Mouse (Mus musculus): ENCODE measurements at regions not wholly inside any gene's neighbourhood (a gene's known extent, or its start where the extent isn't known, plus 50 kb on each side); places are given as distances from the start of the nearest gene placed in this dataset.

DNA sequence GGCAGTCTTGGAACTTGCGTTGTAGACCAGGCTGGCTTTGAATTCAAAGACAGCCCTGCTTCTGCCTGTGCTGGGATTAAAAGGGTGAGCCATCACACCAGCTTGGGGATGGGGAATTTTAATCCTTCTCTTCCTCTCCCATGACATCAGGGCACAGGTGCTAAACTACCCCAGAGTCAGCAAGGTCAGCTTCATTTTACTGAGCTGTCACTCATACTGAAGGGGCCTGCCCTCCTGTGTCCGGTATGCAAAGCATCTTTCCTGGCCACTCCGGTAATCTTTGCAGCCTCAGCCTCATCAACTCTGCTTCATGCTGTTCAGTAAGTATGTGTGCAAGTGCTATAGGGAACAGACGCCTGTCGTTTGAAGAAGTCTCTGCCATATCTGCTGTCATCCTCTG lies 248.1 kb downstream of the Enc1 start:
- Histone ChIP-seq H3K4me3 (no peak overlapping the region), H3K9ac (replicated peaks) (no peak overlapping the region), H3K4me1 (peaks cover 30% of the 10 kb centered on the region), H3K4me2 (replicated peaks) (no peak overlapping the region), H3K36me3 (no peaks in the 10 kb centered on the region), H3K27me3 (peaks cover 18% of the 10 kb centered on the region), H3K27ac (replicated peaks) (no peak overlapping the region), H3K9me3 (no peaks in the 10 kb centered on the region)
- 40% methylated on average over 5 of the region's 5 CpGs for WGBS
- ATAC-seq (ENCODE audit: low FRiP score, low read depth): no peak

DNA sequence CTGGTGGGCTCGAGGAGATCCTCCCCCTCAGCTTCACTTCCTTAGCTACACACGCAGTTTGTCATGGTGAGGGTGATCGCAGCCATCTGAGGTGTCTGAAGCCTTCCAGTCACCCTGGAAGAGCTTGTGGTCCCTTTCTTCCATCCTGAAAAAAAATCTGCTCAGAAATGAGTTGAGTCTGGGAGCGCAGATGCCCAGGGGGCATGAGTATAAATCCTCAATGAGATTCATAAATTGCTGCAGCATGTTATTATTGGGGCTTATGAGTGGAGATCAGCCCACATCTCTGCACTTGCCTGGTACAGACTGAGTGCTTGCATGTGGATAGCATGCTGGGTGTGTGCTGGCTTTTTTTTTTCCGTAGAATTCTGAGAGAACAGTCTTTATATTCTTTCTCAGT lies 247.6 kb downstream of the Enc1 start:
- H3K36me3 ChIP-seq: no peaks in the 10 kb centered on the region
- no peak overlapping the region for H3K4me2 ChIP-seq (replicated peaks)
- ATAC-seq (ENCODE audit: low FRiP score, low read depth): no peak
- H3K4me3 ChIP-seq: no peak overlapping the region
- H3K4me1 ChIP-seq: peaks cover 30% of the 10 kb centered on the region
- WGBS: 74% methylated on average over 5 of the region's 5 CpGs
- no peaks in the 10 kb centered on the region for H3K9me3 ChIP-seq
- peaks cover 18% of the 10 kb centered on the region for H3K27me3 ChIP-seq
- 0 out of 2 replicates have a peak overlapping the region, but pooled peaks have one; percentile 15 for H3K27ac ChIP-seq (replicated peaks)
- H3K9ac ChIP-seq (replicated peaks): no peak overlapping the region

- no peaks in the 10 kb centered on the region for H3K36me3 ChIP-seq
- no peak overlapping the region for H3K4me3 ChIP-seq
- H3K4me1 ChIP-seq: peaks cover 27% of the 10 kb centered on the region
- H3K9ac ChIP-seq (replicated peaks): no peak overlapping the region
- ATAC-seq (ENCODE audit: low FRiP score, low read depth): no peak
- no peaks in the 10 kb centered on the region for H3K9me3 ChIP-seq
- H3K27ac ChIP-seq (replicated peaks): 0 out of 2 replicates have a peak overlapping the region, but pooled peaks have one; percentile 15
- no peak overlapping the region for H3K4me2 ChIP-seq (replicated peaks)
- H3K27me3 ChIP-seq: peaks cover 18% of the 10 kb centered on the region
- WGBS: 78% methylated on average over 9 of the region's 9 CpGs
Measured at GRCm38 (mm10) chr13:97487746-97488473, 247.0 kb downstream of the Enc1 start.

- WGBS: 54% methylated on average over 2 of the region's 2 CpGs
- peaks cover 18% of the 10 kb centered on the region for H3K27me3 ChIP-seq
- no peak overlapping the region for H3K27ac ChIP-seq (replicated peaks)
- no peaks in the 10 kb centered on the region for H3K9me3 ChIP-seq
- peaks cover 26% of the 10 kb centered on the region for H3K4me1 ChIP-seq
- H3K4me3 ChIP-seq: no peak overlapping the region
- no peak for ATAC-seq (ENCODE audit: low FRiP score, low read depth)
- H3K4me2 ChIP-seq (replicated peaks): no peak overlapping the region
- no peaks in the 10 kb centered on the region for H3K36me3 ChIP-seq
- H3K9ac ChIP-seq (replicated peaks): no peak overlapping the region
Measured at GRCm38 (mm10) chr13:97486490-97486889, 245.6 kb downstream of the Enc1 start.

DNA sequence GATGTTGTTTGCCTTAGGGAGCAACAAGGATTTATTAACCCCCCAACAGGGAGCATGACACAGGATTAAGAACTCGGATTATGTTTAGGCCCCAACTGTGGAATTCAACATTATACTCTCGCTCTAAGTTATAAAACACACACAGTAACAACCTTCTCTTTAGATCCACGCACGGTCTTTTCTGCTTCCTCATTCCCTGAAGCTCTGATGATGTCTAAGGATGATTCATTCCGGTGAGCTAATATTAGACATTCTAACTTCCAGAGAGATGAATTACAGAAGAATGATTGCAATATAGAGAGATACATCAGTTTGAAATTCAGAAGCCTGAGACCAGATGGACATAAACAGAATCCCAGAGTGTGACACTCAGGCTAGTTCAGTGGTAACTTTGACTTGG lies 245.0 kb downstream of the Enc1 start:
- no peaks in the 10 kb centered on the region for H3K36me3 ChIP-seq
- no peak overlapping the region for H3K4me2 ChIP-seq (replicated peaks)
- no peak overlapping the region for H3K9ac ChIP-seq (replicated peaks)
- peaks cover 15% of the 10 kb centered on the region for H3K27me3 ChIP-seq
- H3K4me3 ChIP-seq: no peak overlapping the region
- no peaks in the 10 kb centered on the region for H3K9me3 ChIP-seq
- no peak for ATAC-seq (ENCODE audit: low FRiP score, low read depth)
- no peak overlapping the region for H3K27ac ChIP-seq (replicated peaks)
- peaks cover 21% of the 10 kb centered on the region for H3K4me1 ChIP-seq
- 74% methylated on average over 5 of the region's 5 CpGs for WGBS

GRCm38 (mm10) chr13:97484808-97485545 lies 244.1 kb downstream of the Enc1 start:
- WGBS: 90% methylated on average over 20 of the region's 20 CpGs
- no peak for ATAC-seq (ENCODE audit: low FRiP score, low read depth)
- Histone ChIP-seq H3K4me1 (peaks cover 15% of the 10 kb centered on the region), H3K27ac (replicated peaks) (no peak overlapping the region), H3K4me2 (replicated peaks) (no peak overlapping the region), H3K27me3 (peaks cover 13% of the 10 kb centered on the region), H3K9ac (replicated peaks) (no peak overlapping the region), H3K36me3 (no peaks in the 10 kb centered on the region), H3K4me3 (no peak overlapping the region), H3K9me3 (no peaks in the 10 kb centered on the region)

- Histone ChIP-seq H3K27me3 (peaks cover 9% of the 10 kb centered on the region), H3K27ac (replicated peaks) (no peak overlapping the region), H3K36me3 (no peaks in the 10 kb centered on the region), H3K4me2 (replicated peaks) (no peak overlapping the region), H3K4me3 (no peak overlapping the region), H3K9ac (replicated peaks) (no peak overlapping the region), H3K9me3 (no peaks in the 10 kb centered on the region), H3K4me1 (peaks cover 5% of the 10 kb centered on the region; the same call in 1 of the 2 replicates)
- no peak for ATAC-seq (ENCODE audit: low FRiP score, low read depth)
- WGBS: 83% methylated on average over 8 of the region's 8 CpGs
Measured at GRCm38 (mm10) chr13:97483681-97484080, 242.8 kb downstream of the Enc1 start.

- whole genome bisulfite sequencing: 96% methylated on average over 3 of the region's 3 CpGs
- no peak for ATAC-seq (ENCODE audit: low FRiP score, low read depth)
Measured at GRCm38 (mm10) chr13:97482439-97482946, 241.6 kb downstream of the Enc1 start.

GRCm38 (mm10) chr13:97481259-97481658 lies 240.4 kb downstream of the Enc1 start:
- ATAC-seq (ENCODE audit: low FRiP score, low read depth): no peak
- Histone ChIP-seq H3K9me3 (no peaks in the 10 kb centered on the region), H3K4me1 (no peaks in the 10 kb centered on the region), H3K4me3 (no peak overlapping the region), H3K27ac (replicated peaks) (no peak overlapping the region), H3K9ac (replicated peaks) (no peak overlapping the region), H3K27me3 (peaks cover 9% of the 10 kb centered on the region), H3K4me2 (replicated peaks) (no peak overlapping the region), H3K36me3 (no peaks in the 10 kb centered on the region)
- 84% methylated on average over 2 of the region's 2 CpGs for WGBS

More at GRCm38 (mm10) chr13:97482439-97482946, 241.6 kb downstream of the Enc1 start:
- Histone ChIP-seq H3K4me2 (replicated peaks) (no peak overlapping the region), H3K4me3 (no peak overlapping the region), H3K9ac (replicated peaks) (no peak overlapping the region), H3K9me3 (no peaks in the 10 kb centered on the region), H3K27ac (replicated peaks) (no peak overlapping the region), H3K27me3 (peaks cover 9% of the 10 kb centered on the region), H3K4me1 (no peaks in the 10 kb centered on the region), H3K36me3 (no peaks in the 10 kb centered on the region)

- Histone ChIP-seq H3K9me3 (no peaks in the 10 kb centered on the region), H3K4me1 (no peaks in the 10 kb centered on the region), H3K4me3 (no peak overlapping the region), H3K27me3 (no peaks in the 10 kb centered on the region; the same call in 1 of the 2 replicates), H3K4me2 (replicated peaks) (no peak overlapping the region), H3K36me3 (no peaks in the 10 kb centered on the region), H3K9ac (replicated peaks) (no peak overlapping the region), H3K27ac (replicated peaks) (no peak overlapping the region)
- 90% methylated on average over 10 of the region's 10 CpGs for WGBS
- ATAC-seq (ENCODE audit: low FRiP score, low read depth): no peak
Measured at GRCm38 (mm10) chr13:97479066-97479586, 238.2 kb downstream of the Enc1 start.

GRCm38 (mm10) chr13:97473971-97474365 lies 233.1 kb downstream of the Enc1 start:
- 84% methylated on average over 3 of the region's 3 CpGs for WGBS
- no peaks in the 10 kb centered on the region for H3K27me3 ChIP-seq
- ATAC-seq (ENCODE audit: low FRiP score, low read depth): no peak

More at GRCm38 (mm10) chr13:97473971-97474365, 233.1 kb downstream of the Enc1 start:
- Histone ChIP-seq H3K36me3 (no peaks in the 10 kb centered on the region), H3K9ac (replicated peaks) (no peak overlapping the region), H3K27ac (replicated peaks) (no peak overlapping the region), H3K4me2 (replicated peaks) (no peak overlapping the region), H3K4me3 (no peak overlapping the region), H3K9me3 (no peaks in the 10 kb centered on the region), H3K4me1 (peaks cover 14% of the 10 kb centered on the region)
